Mouse (Mus musculus) midbrain, embryonic 14.5 days (tissue): ENCODE measurements at regions not wholly inside any gene's neighbourhood (a gene's known extent, or its start where the extent isn't known, plus 50 kb on each side); places are given as distances from the start of the nearest gene placed in this dataset.
A peak's percentile ranks its signal among the peaks of the same experiment; 100 is the strongest.

Experiments used
- ATAC-seq: fragments of 200-750 bp; cut with Nextera tagmentation; 2 replicates; pipeline ENCODE4 v1.8.0; 2017; ENCODE audit warnings: moderate number of reproducible peaks, moderate library complexity; ENCODE audit not compliant: low FRiP score, low TSS enrichment
- DNase-seq: peaks from one replicate; pipeline ENCODE4 v3.0.0-alpha.2; 2015
- H3K27ac ChIP-seq: fragments of 300-500 bp; sonication (generic); replicated peaks from 2 replicates; pipeline ENCODE4 v1.5.1; 2014; ENCODE audit warnings: mild to moderate bottlenecking, low read depth, low read length, moderate library complexity
- H3K27me3 ChIP-seq: fragments of 300-500 bp; sonication (generic); 2 replicates; pipeline ENCODE4 v1.6.1; 2014; ENCODE audit warnings: low read length, control low read depth, mixed read lengths; ENCODE audit not compliant: control insufficient read depth, insufficient read depth
- H3K36me3 ChIP-seq: fragments of 300-500 bp; sonication (generic); 2 replicates; pipeline ENCODE4 v1.6.1; 2014; ENCODE audit warnings: low read length, control low read depth; ENCODE audit not compliant: control insufficient read depth, insufficient read depth
- H3K4me1 ChIP-seq: fragments of 300-500 bp; sonication (generic); 2 replicates; pipeline ENCODE4 v1.6.1; 2014; ENCODE audit warnings: mild to moderate bottlenecking, antibody characterized with exemption, low read length, control low read depth; ENCODE audit not compliant: control insufficient read depth, insufficient read depth
- H3K4me2 ChIP-seq: fragments of 300-500 bp; sonication (generic); 2 replicates; pipeline ENCODE4 v1.6.1; 2014; ENCODE audit warnings: mild to moderate bottlenecking, low read length, moderate library complexity
- H3K4me3 ChIP-seq: fragments of 300-500 bp; sonication (generic); replicated peaks from 2 replicates; pipeline ENCODE4 v1.5.1; 2014; ENCODE audit warnings: low read depth, low read length
- H3K9ac ChIP-seq: fragments of 300-500 bp; sonication (generic); replicated peaks from 2 replicates; pipeline ENCODE4 v1.6.1; 2014; ENCODE audit warnings: mild to moderate bottlenecking, low read length, moderate library complexity
- H3K9me3 ChIP-seq: fragments of 300-500 bp; sonication (generic); 2 replicates; pipeline ENCODE4 v1.6.1; 2016; ENCODE audit warnings: low read length, control low read depth, mixed read lengths; ENCODE audit not compliant: control insufficient read depth
- whole genome bisulfite sequencing: fragments of 180-500 bp; shearing (Covaris S2); extraction: QIAGEN DNeasy Blood & Tissue Kit; methylation state at CpG from one replicate; pipeline ENCODE4 v1.1.7; 2014; 5-methylcytosine and 5-hydroxymethylcytosine counted together

- no peak overlapping the region for H3K27ac ChIP-seq
- no peak overlapping the region for H3K4me2 ChIP-seq
- no peak for DNase-seq
- ATAC-seq, result no peak
- H3K9ac ChIP-seq, result no peak overlapping the region
- WGBS, result 85% methylated on average over 9 of the region's 9 CpGs
- no peaks in the 10 kb centered on the region for H3K27me3 ChIP-seq
- no peaks in the 10 kb centered on the region for H3K4me1 ChIP-seq
- H3K9me3 ChIP-seq, result no peaks in the 10 kb centered on the region
- no peak overlapping the region for H3K4me3 ChIP-seq
- H3K36me3 ChIP-seq, result no peaks in the 10 kb centered on the region
These were observed 150.3 kb downstream of the Rpl14 start for GRCm38 (mm10) chr9:120721451-120722123.

GRCm38 (mm10) chr9:120723026-120723425, 151.8 kb downstream of the Rpl14 start:
- Histone ChIP-seq H3K4me3 (no peak overlapping the region), H3K36me3 (no peaks in the 10 kb centered on the region), H3K9me3 (no peaks in the 10 kb centered on the region), H3K27ac (no peak overlapping the region), H3K4me1 (no peaks in the 10 kb centered on the region), H3K4me2 (no peak overlapping the region), H3K27me3 (no peaks in the 10 kb centered on the region), H3K9ac (no peak overlapping the region)
- DNase-seq (no peak), ATAC-seq (no peak)
- 67% methylated on average over 5 of the region's 5 CpGs for WGBS

- Histone ChIP-seq H3K9me3 (no peaks in the 10 kb centered on the region), H3K4me2 (no peak overlapping the region), H3K4me1 (peaks cover 41% of the 10 kb centered on the region), H3K27ac (no peak overlapping the region), H3K4me3 (no peak overlapping the region), H3K27me3 (no peaks in the 10 kb centered on the region), H3K36me3 (no peaks in the 10 kb centered on the region), H3K9ac (no peak overlapping the region; the same call in 1 of the 2 replicates)
- DNase-seq, result peak; percentile 27
- WGBS, result 31% methylated on average over 8 of the region's 8 CpGs
- no peak for ATAC-seq
These were observed 160.8 kb downstream of the Rpl14 start for GRCm38 (mm10) chr9:120731952-120732622.

GRCm38 (mm10) chr9:120732650-120733293, 161.5 kb downstream of the Rpl14 start:
- H3K27me3 ChIP-seq, result no peaks in the 10 kb centered on the region
- H3K9ac ChIP-seq, result no peak overlapping the region; the same call in 1 of the 2 replicates
- DNase-seq (peak; percentile 14), ATAC-seq (0 out of 2 replicates have a peak, but pooled peaks have one; percentile 27)
- H3K4me3 ChIP-seq, result no peak overlapping the region
- H3K9me3 ChIP-seq, result no peaks in the 10 kb centered on the region
- WGBS, result 23% methylated on average over 14 of the region's 14 CpGs
- H3K4me2 ChIP-seq, result no peak overlapping the region
- H3K27ac ChIP-seq, result no peak overlapping the region
- peaks cover 41% of the 10 kb centered on the region for H3K4me1 ChIP-seq
- H3K36me3 ChIP-seq, result no peaks in the 10 kb centered on the region

- ATAC-seq, result peak; percentile 50; the same call in 1 of the 2 replicates
These were observed 162.6 kb downstream of the Rpl14 start for GRCm38 (mm10) chr9:120733681-120734465.

GRCm38 (mm10) chr9:120735217-120735616, 164.0 kb downstream of the Rpl14 start:
- H3K9me3 ChIP-seq, result no peaks in the 10 kb centered on the region
- DNase-seq (no peak), ATAC-seq (no peak)
- H3K4me2 ChIP-seq, result no peak overlapping the region
- peaks cover 54% of the 10 kb centered on the region for H3K4me1 ChIP-seq
- 69% methylated on average over 7 of the region's 7 CpGs for WGBS
- no peak overlapping the region for H3K4me3 ChIP-seq
- H3K27ac ChIP-seq, result 0 out of 2 replicates have a peak overlapping the region, but pooled peaks have one; percentile 28
- H3K9ac ChIP-seq, result no peak overlapping the region
- no peaks in the 10 kb centered on the region for H3K27me3 ChIP-seq
- H3K36me3 ChIP-seq, result no peaks in the 10 kb centered on the region

More at GRCm38 (mm10) chr9:120733681-120734465, 162.6 kb downstream of the Rpl14 start:
- H3K4me1 ChIP-seq, result peaks cover 42% of the 10 kb centered on the region
- H3K4me2 ChIP-seq, result no peak overlapping the region; the same call in 1 of the 2 replicates
- 0 out of 2 replicates have a peak overlapping the region, but pooled peaks have one; percentile 6 for H3K9ac ChIP-seq
- no peaks in the 10 kb centered on the region for H3K36me3 ChIP-seq
- H3K9me3 ChIP-seq, result no peaks in the 10 kb centered on the region
- 36% methylated on average over 11 of the region's 11 CpGs for WGBS
- no peaks in the 10 kb centered on the region for H3K27me3 ChIP-seq
- DNase-seq, result peak; percentile 77
- H3K27ac ChIP-seq, result peak overlapping the region; percentile 42; the same call in 1 of the 2 replicates
- no peak overlapping the region for H3K4me3 ChIP-seq

- ATAC-seq, result no peak
- H3K4me1 ChIP-seq, result peaks cover 43% of the 10 kb centered on the region
These were observed 166.7 kb downstream of the Rpl14 start for GRCm38 (mm10) chr9:120737956-120738355.

GRCm38 (mm10) chr9:120739199-120739952, 168.1 kb downstream of the Rpl14 start:
- DNase-seq (peak; percentile 61), ATAC-seq (no peak)
- H3K36me3 ChIP-seq, result no peaks in the 10 kb centered on the region
- 47% methylated on average over 14 of the region's 14 CpGs for WGBS
- H3K27ac ChIP-seq, result peak overlapping the region; percentile 63
- no peak overlapping the region for H3K9ac ChIP-seq
- H3K4me3 ChIP-seq, result no peak overlapping the region
- no peaks in the 10 kb centered on the region for H3K9me3 ChIP-seq
- peaks cover 29% of the 10 kb centered on the region for H3K4me1 ChIP-seq
- no peaks in the 10 kb centered on the region for H3K27me3 ChIP-seq
- H3K4me2 ChIP-seq, result no peak overlapping the region

More at GRCm38 (mm10) chr9:120737956-120738355, 166.7 kb downstream of the Rpl14 start:
- no peaks in the 10 kb centered on the region for H3K9me3 ChIP-seq
- H3K27me3 ChIP-seq, result no peaks in the 10 kb centered on the region
- H3K36me3 ChIP-seq, result no peaks in the 10 kb centered on the region
- WGBS, result 49% methylated on average over 1 of the region's 1 CpGs
- no peak overlapping the region for H3K27ac ChIP-seq
- no peak overlapping the region for H3K4me3 ChIP-seq
- H3K4me2 ChIP-seq, result no peak overlapping the region
- H3K9ac ChIP-seq, result no peak overlapping the region
- DNase-seq, result no peak
